Mouse (Mus musculus) liver, embryonic 13.5 days (tissue): ENCODE data around the gene AF067061. TPM values are rescaled to one million over a fixed set of nuclear protein-coding genes. Genes with fewer than 3 reads are reported as not detected.
"Not testable (repeated sequence)": the region's sequence is repeated elsewhere in the genome, so short reads cannot be mapped to it uniquely, and the experiment has no call there.

ENCODE experiments used
- ATAC-seq: fragments of 200-750 bp; cut with Nextera tagmentation; 2 replicates; pipeline ENCODE4 v1.8.0; 2017; ENCODE audit warnings: low read depth, mild to moderate bottlenecking, moderate number of reproducible peaks, moderate library complexity
- DNase-seq: peaks from one replicate; pipeline ENCODE4 v3.0.0; 2022
- H3K27ac ChIP-seq: fragments of 300-500 bp; sonication (generic); 2 replicates; pipeline ENCODE4 v1.5.1; 2015; ENCODE audit warnings: moderate library complexity, mild to moderate bottlenecking, inconsistent platforms
- H3K27me3 ChIP-seq: fragments of 300-500 bp; sonication (generic); 2 replicates; pipeline ENCODE4 v1.6.1; 2015; ENCODE audit warnings: mild to moderate bottlenecking, inconsistent platforms
- H3K36me3 ChIP-seq: fragments of 300-500 bp; sonication (generic); 2 replicates; pipeline ENCODE4 v1.6.1; 2015; ENCODE audit warnings: mild to moderate bottlenecking, inconsistent platforms
- H3K4me1 ChIP-seq: fragments of 300-500 bp; sonication (generic); replicated peaks from 2 replicates; pipeline ENCODE4 v1.6.1; 2015; ENCODE audit warnings: inconsistent platforms
- H3K4me2 ChIP-seq: fragments of 300-500 bp; sonication (generic); 2 replicates; pipeline ENCODE4 v1.6.1; 2015; ENCODE audit warnings: inconsistent platforms, mild to moderate bottlenecking, moderate library complexity
- H3K4me3 ChIP-seq: fragments of 300-500 bp; sonication (generic); replicated peaks from 2 replicates; pipeline ENCODE4 v1.5.1; 2015; ENCODE audit warnings: mild to moderate bottlenecking, inconsistent platforms
- H3K9ac ChIP-seq: fragments of 300-500 bp; sonication (generic); 2 replicates; pipeline ENCODE4 v1.6.1; 2015; ENCODE audit warnings: mild to moderate bottlenecking, inconsistent platforms
- H3K9me3 ChIP-seq: fragments of 300-500 bp; sonication (generic); replicated peaks from 2 replicates; pipeline ENCODE4 v1.6.1; 2016; ENCODE audit warnings: inconsistent platforms
- WGBS: fragments of 180-500 bp; shearing (Covaris S2); methylation state at CpG from one replicate; pipeline ENCODE4 v1.1.7; 2015; ENCODE audit not compliant: insufficient replicate concordance; 5-methylcytosine and 5-hydroxymethylcytosine counted together
- polyA plus RNA-seq: library from polyadenylated mRNA; unstranded; fragments of >200 nt; fragmentation: Nextera tagmentation; extraction: Ambion mirVana; gene quantifications from 2 replicates; pipeline ENCODE4 v1.2.1, GENCODE M21; 2015

AF067061 gene
- polyA plus RNA-seq = not detected in 2 replicates

GRCm38 (mm10) chr13:120262870-120263269 lies at the start of gene AF067061:
Gene AF067061, plus strand, starts transcription at chr13:120263114.
- not testable (repeated sequence) for H3K36me3 ChIP-seq, H3K27me3 ChIP-seq, ATAC-seq, H3K9ac ChIP-seq, H3K4me3 ChIP-seq, H3K27ac ChIP-seq, H3K4me2 ChIP-seq, DNase-seq, H3K4me1 ChIP-seq, H3K9me3 ChIP-seq
- whole genome bisulfite sequencing = 60% methylated on average over 2 of the region's 2 CpGs

DNA sequence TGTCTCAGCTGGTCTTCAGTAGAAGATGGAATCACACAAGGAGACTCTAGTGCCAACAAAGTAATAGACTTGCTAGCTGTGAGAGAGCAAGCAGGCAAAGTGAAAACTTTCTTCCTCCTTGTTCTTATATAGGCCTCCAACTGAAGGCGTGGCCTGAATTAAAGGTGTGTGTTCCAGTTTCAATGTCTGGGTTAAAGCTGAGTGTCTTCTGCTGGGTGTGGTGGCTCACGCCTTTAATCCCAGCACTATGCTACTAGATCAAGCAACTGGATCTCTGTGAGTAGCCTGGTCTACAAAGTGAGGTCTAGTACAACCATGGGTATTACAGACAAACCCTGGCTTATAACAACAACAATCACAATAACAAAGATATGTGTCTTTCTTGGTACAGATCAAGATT lies 47.1 kb upstream of the AF067061 start, which contains the start of gene Gm21762:
TSS of gene Gm21762 (minus strand) at position 101 of the 400 bp plus-strand sequence.
- H3K27ac ChIP-seq, H3K9me3 ChIP-seq, H3K9ac ChIP-seq, DNase-seq, H3K4me1 ChIP-seq, H3K27me3 ChIP-seq, ATAC-seq, H3K4me2 ChIP-seq, H3K4me3 ChIP-seq, H3K36me3 ChIP-seq: not testable (repeated sequence)
- WGBS = no CpG with 5 or more reads among the region's 2 CpGs

DNA sequence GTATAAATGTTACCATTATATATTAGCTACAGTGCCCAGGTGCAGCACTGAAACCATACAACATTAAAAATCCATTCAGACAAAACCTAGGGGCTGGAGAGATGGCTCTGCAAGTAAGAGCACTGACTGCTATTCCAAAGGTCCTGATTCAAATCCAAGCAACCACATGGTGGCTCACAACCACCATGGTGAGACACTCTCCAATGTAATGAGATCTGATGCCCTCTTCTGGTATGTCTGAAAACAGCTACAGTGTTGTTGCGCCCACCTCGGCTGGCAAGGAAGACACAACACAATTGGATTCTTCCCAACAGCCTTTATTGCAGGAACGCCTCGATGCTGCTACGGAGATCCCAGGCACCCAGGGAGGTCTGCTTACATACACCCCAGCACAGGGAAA lies 42.0 kb upstream of the AF067061 start:
- H3K4me3 ChIP-seq, ATAC-seq, H3K27ac ChIP-seq, H3K4me1 ChIP-seq, DNase-seq, H3K9ac ChIP-seq, H3K9me3 ChIP-seq, H3K27me3 ChIP-seq, H3K36me3 ChIP-seq, H3K4me2 ChIP-seq: not testable (repeated sequence)
- 72% methylated on average over 5 of the region's 5 CpGs for WGBS

DNA sequence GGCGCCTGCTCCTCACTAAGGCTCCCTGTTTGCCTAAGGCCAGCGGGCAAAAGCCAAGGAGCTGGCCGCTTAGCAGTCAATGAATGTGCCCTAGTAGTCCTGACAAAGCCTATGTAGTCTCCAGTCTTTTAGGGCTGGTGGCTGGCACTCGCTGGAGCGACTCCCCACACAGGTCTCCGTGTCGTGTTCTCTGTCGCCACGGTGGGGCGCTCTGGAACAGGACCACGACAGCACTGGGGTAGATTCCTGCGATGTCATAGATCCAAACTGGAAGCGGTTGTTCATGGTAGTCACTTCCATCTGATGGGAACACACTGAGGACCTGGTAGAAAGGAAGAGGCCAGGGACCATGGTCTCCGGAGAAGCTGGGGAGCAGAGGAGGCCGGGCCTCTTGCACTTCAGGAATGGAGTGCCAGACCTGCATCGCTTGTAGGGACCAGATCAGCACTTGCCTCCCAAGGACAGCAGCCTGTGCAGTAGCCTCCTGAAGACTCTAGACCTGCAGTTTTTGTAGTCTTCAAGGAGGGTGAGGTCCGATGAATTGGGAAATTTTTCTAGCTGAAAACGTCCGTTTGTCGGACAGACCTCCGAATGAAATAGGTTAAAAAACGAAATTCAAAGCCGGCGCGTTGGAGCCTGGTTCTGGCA lies 39.8 kb upstream of the AF067061 start:
- not testable (repeated sequence) for H3K36me3 ChIP-seq, H3K9ac ChIP-seq, ATAC-seq, DNase-seq, H3K4me3 ChIP-seq, H3K27ac ChIP-seq, H3K27me3 ChIP-seq, H3K4me2 ChIP-seq, H3K4me1 ChIP-seq, H3K9me3 ChIP-seq
- 84% methylated on average over 16 of the region's 25 CpGs for WGBS

DNA sequence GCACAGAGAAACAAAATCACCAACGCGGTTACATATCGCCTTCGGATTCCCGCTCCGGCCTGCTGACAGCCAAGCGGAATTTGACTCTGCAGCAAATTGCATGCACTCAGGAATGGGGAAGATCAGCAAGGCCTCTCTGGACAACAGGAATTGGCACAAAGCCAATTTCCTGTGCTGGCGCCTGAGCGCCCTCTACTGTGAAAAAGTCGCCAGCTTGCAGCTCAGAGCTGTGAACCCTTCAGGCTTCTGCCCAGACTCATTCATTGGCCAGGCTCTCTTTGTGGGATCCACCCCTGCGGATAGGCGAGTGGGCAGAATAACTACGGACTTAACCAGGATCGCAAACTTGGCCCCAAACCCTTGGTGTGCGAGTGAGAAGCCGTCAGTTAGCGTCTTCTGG lies 31.1 kb upstream of the AF067061 start:
- ATAC-seq, H3K4me3 ChIP-seq, H3K9me3 ChIP-seq, H3K36me3 ChIP-seq, H3K9ac ChIP-seq, H3K27me3 ChIP-seq, H3K4me1 ChIP-seq, H3K4me2 ChIP-seq, DNase-seq, H3K27ac ChIP-seq: not testable (repeated sequence)
- 92% methylated on average over 17 of the region's 17 CpGs for WGBS

- not testable (repeated sequence) for H3K27ac ChIP-seq, DNase-seq, H3K4me3 ChIP-seq, H3K36me3 ChIP-seq, ATAC-seq, H3K27me3 ChIP-seq, H3K4me1 ChIP-seq, H3K4me2 ChIP-seq, H3K9ac ChIP-seq, H3K9me3 ChIP-seq
- WGBS = 61% methylated on average over 12 of the region's 25 CpGs
These were observed 30.4 kb upstream of the AF067061 start for GRCm38 (mm10) chr13:120232447-120233049.

DNA sequence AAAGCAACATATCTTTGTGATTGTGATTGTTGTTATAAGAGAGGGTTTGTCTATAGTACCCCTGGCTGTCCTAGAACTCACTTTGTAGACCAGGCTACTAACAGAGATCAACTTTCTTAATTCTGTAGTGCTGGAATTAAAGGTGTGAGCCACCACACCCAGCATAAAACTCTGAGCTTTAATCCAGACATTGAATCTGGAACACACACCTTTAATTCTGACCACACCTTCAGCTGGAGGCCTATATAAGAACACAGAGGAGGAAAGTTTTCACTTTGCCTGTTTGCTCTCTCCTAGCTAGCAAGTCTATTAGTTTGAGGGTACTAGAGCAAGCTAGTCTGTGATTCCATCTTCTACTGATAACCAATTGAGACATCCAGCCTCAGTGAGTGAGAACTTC lies 24.1 kb upstream of the AF067061 start, which contains the start of gene Gm21731:
TSS of gene Gm21731 (plus strand) at position 301 of the 400 bp plus-strand sequence.
- not testable (repeated sequence) for DNase-seq

DNA sequence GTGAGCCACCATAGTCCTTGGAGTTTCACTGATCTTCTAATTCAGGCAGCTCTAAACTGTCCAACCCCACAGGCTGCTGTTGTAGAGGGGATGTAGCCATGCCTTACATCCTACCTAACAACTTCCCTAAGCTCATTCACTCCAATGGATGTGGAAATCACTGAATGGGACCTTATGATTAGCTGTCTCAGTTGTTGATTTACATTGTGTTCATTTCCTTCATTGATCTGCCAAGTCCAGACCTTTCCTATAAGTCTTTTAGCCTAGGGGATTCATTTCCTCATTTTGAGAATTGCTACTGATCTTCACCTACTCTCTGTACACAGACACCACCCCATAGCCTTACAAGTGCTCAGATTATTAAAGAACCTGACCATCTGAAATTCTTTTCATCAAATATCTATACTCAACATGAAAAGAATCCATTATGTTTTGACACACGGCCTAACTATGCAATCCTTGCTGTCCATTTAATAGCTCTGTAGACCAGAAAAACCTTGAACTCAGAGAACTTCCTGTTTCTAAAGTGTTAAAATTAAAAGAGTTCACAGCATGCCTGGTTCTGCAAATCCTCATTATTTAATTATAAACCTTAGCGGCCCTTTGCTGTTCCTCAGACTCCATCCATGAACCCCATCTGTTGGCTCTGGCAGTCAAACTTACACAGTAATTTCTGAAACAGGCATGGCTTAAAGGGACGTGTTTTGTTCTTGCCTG lies 11.5 kb upstream of the AF067061 start:
- not testable (repeated sequence) for H3K9ac ChIP-seq, DNase-seq, H3K27me3 ChIP-seq, H3K9me3 ChIP-seq, H3K4me3 ChIP-seq, H3K4me1 ChIP-seq, H3K4me2 ChIP-seq, H3K27ac ChIP-seq, ATAC-seq, H3K36me3 ChIP-seq
- WGBS = 56% methylated on average over 2 of the region's 3 CpGs

More for the DNA sequence above, 24.1 kb upstream of the AF067061 start, which contains the start of gene Gm21731:
- H3K4me1 ChIP-seq, ATAC-seq, H3K27me3 ChIP-seq, H3K4me2 ChIP-seq, H3K9ac ChIP-seq, H3K27ac ChIP-seq, H3K9me3 ChIP-seq, H3K4me3 ChIP-seq, H3K36me3 ChIP-seq: not testable (repeated sequence)

GRCm38 (mm10) chr13:120258817-120259658 lies 3.9 kb upstream of the AF067061 start:
- H3K27me3 ChIP-seq, H3K27ac ChIP-seq, H3K9ac ChIP-seq, H3K9me3 ChIP-seq, H3K4me2 ChIP-seq, H3K36me3 ChIP-seq, ATAC-seq, H3K4me1 ChIP-seq, H3K4me3 ChIP-seq, DNase-seq: not testable (repeated sequence)
- WGBS = 62% methylated on average over 3 of the region's 3 CpGs

- H3K27ac ChIP-seq = not testable (repeated sequence)
These were observed 3.2 kb upstream of the AF067061 start for GRCm38 (mm10) chr13:120259718-120260117.

DNA sequence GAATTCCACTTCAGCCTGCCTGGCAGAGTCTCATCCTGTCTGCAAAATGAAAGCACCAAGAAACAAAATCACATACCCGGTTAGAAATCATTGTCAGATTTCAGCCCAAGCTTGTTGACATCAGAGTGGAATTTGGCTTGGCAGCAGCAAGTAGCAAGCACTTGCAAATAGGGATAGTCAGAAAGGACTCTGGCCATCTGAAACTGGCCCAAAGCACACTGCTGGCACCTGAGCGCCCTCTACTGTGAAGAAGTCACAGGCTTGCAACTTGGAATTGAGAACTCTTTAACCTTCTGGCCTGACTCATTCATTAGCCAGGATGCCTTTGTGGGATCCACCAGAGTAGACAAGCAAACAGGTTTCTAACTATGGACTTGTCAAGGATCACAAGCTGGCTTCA lies 14.9 kb downstream of the AF067061 start:
- H3K4me1 ChIP-seq, H3K9ac ChIP-seq, H3K27me3 ChIP-seq, H3K27ac ChIP-seq, H3K9me3 ChIP-seq, H3K4me2 ChIP-seq, ATAC-seq, H3K36me3 ChIP-seq, H3K4me3 ChIP-seq, DNase-seq: not testable (repeated sequence)
- WGBS = 16% methylated on average over 2 of the region's 2 CpGs

More at GRCm38 (mm10) chr13:120259718-120260117, 3.2 kb upstream of the AF067061 start:
- ATAC-seq, H3K4me3 ChIP-seq, H3K27me3 ChIP-seq, DNase-seq, H3K36me3 ChIP-seq, H3K4me1 ChIP-seq, H3K9ac ChIP-seq, H3K9me3 ChIP-seq, H3K4me2 ChIP-seq: not testable (repeated sequence)
- 36% methylated on average over 3 of the region's 3 CpGs for WGBS
